Mouse (Mus musculus): ENCODE results near the gene Tmed4. TPM values are rescaled to one million over a fixed set of nuclear protein-coding genes. Genes with fewer than 3 reads are reported as not detected.
A peak's percentile ranks its signal among the peaks of the same experiment; 100 is the strongest.
"Not testable (repeated sequence)": the region's sequence is repeated elsewhere in the genome, so short reads cannot be mapped to it uniquely, and the experiment has no call there.

Tmed4 gene
- polyA plus RNA-seq, 1 experiment from 2014 or later, result 154 TPM

DNA sequence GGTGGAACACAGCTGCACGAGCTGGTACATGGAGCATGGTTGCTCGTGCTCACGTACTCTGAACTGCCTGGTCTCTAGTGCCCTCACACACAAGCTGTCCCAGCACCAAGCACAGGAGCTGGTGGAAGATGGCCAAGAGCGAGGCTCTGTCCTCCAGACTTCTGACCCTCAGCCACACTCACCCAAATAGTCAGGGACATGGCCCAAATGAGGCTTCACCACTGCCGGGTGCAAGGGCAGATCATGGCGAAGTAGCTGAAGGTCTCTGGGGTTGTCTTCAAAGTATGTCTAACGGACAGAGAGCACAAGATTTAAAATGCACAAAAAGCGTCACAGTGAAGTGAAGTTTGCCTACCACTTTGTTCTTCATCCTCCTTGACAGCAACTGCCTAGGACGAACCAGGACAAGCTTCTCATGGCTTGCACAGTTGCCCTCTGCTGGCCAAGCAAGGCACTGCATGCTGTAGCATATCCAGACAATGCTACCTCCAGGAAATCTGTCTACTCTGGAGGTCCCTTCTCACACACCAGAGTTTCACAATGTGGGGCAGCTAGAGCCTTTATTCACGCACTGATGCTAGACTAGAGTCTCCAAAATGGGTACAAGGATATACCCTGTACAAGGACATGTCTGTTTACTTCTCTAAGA lies 13.1 kb downstream of the Tmed4 start:
- H3K27ac ChIP-seq (ENCODE audit: low read depth, low read length), result no peak overlapping the region
- H3K9me3 ChIP-seq (ENCODE audit: control insufficient read depth, low read length), result no peaks in the 10 kb centered on the region
- WGBS, result 83% methylated on average over 10 of the region's 10 CpGs
- no peak overlapping the region for H3K4me3 ChIP-seq (ENCODE audit: low read depth, low read length)
- no peak overlapping the region for H3K9ac ChIP-seq (ENCODE audit: low read length)
- H3K27me3 ChIP-seq (ENCODE audit: control insufficient read depth, insufficient read depth, low read length), result no peaks in the 10 kb centered on the region
- DNase-seq (ENCODE audit: low spot score) (peak; percentile 83), ATAC-seq (ENCODE audit: insufficient read depth, low FRiP score, low TSS enrichment) (no peak)
- H3K36me3 ChIP-seq (ENCODE audit: control insufficient read depth, insufficient read depth, low read length), result peaks cover 44% of the 10 kb centered on the region
- no peak overlapping the region for H3K4me2 ChIP-seq (ENCODE audit: low read depth)
- H3K4me1 ChIP-seq (ENCODE audit: control insufficient read depth, insufficient read depth, low read length), result peaks cover 4% of the 10 kb centered on the region

DNA sequence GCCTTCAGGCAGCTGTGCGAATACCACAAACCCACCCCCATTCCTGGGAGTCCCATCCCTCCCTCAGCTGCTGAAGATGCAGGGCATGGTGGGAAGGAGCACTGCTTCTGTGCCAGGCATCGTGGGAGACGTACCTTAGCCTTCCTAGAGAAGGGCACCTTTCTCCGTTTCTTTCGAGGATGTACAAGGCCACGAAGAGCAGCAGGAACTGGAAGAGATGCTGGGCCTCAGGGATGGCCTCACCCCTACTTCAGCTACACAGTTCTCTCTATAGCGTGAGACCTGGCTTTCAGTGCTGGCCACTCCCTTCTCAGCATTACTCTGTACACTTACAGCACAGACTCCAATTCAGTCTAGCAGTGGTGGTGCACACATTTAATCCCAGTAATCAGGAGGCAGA lies 15.3 kb downstream of the Tmed4 start:
- H3K36me3 ChIP-seq (ENCODE audit: control insufficient read depth, insufficient read depth, low read length), result peaks cover 35% of the 10 kb centered on the region
- no peak overlapping the region for H3K9ac ChIP-seq (ENCODE audit: low read length)
- H3K4me2 ChIP-seq (ENCODE audit: low read depth), result no peak overlapping the region
- H3K27me3 ChIP-seq (ENCODE audit: control insufficient read depth, insufficient read depth, low read length), result no peaks in the 10 kb centered on the region
- H3K4me3 ChIP-seq (ENCODE audit: low read depth, low read length), result no peak overlapping the region
- 96% methylated on average over 7 of the region's 7 CpGs for WGBS
- no peak for ATAC-seq (ENCODE audit: insufficient read depth, low FRiP score, low TSS enrichment)
- no peaks in the 10 kb centered on the region for H3K9me3 ChIP-seq (ENCODE audit: control insufficient read depth, low read length)
- DNase-seq (ENCODE audit: low spot score), result no peak
- no peak overlapping the region for H3K27ac ChIP-seq (ENCODE audit: low read depth, low read length)
- no peaks in the 10 kb centered on the region for H3K4me1 ChIP-seq (ENCODE audit: control insufficient read depth, insufficient read depth, low read length)

DNA sequence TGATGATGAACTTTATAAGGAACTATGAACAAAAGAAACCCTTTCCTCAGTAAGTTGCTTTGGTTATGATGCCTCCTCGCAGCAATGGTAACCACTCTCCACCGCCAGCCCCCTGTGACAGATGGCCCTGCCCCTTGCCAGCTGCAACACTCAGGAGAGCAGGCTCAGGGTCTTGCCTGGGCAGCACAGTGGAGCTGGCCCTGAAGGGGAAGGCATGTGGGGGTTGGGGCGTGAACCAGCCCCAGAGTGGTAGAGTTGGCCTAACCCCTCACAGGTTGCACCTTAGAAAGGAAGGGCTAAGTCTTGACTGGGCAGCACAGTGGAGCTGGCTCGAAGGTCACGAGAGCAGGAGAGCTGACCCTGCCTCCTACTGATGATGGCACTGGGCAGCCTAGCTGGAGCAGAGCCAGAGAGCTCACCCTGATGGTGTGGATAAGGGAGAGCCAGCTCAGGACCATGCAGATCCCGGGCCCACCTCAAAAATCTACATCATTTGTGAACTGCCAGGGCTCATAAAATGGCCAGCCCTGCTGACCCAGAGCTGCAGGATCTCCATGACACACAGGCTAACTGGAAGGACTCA lies 18.1 kb downstream of the Tmed4 start:
- Histone ChIP-seq H3K4me2 (ENCODE audit: low read depth) (no peak overlapping the region), H3K4me1 (ENCODE audit: control insufficient read depth, insufficient read depth, low read length) (no peaks in the 10 kb centered on the region), H3K4me3 (ENCODE audit: low read depth, low read length) (no peak overlapping the region), H3K27me3 (ENCODE audit: control insufficient read depth, insufficient read depth, low read length) (no peaks in the 10 kb centered on the region), H3K9me3 (ENCODE audit: control insufficient read depth, low read length) (no peaks in the 10 kb centered on the region), H3K9ac (ENCODE audit: low read length) (no peak overlapping the region), H3K36me3 (ENCODE audit: control insufficient read depth, insufficient read depth, low read length) (peaks cover 19% of the 10 kb centered on the region), H3K27ac (ENCODE audit: low read depth, low read length) (no peak overlapping the region)
- WGBS, result 70% methylated on average over 6 of the region's 6 CpGs
- DNase-seq (ENCODE audit: low spot score), result no peak
- ATAC-seq (ENCODE audit: insufficient read depth, low FRiP score, low TSS enrichment), result no peak

DNA sequence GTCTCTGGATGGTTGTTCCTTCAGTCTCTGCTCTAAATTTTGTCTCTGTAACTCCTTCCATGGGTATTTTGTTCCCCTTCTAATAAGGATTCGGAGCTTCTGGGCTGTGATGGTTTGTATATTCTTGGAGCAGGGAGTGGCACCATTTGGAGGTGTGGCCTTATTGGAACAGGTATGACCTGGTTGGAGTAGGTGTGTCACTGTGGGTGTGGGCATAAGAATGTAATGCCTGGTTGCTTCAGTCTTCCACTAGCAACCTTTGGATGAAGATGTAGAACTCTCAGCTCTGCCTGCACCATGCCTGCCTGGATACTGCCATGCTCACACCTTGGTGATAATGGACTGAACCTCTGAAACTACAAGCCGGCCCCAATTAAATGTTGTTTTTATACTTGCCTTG lies 20.1 kb downstream of the Tmed4 start:
- WGBS, result 83% methylated on average over 2 of the region's 2 CpGs
- H3K4me1 ChIP-seq (ENCODE audit: control insufficient read depth, insufficient read depth, low read length); H3K27me3 ChIP-seq (ENCODE audit: control insufficient read depth, insufficient read depth, low read length); H3K36me3 ChIP-seq (ENCODE audit: control insufficient read depth, insufficient read depth, low read length); H3K27ac ChIP-seq (ENCODE audit: low read depth, low read length); H3K4me2 ChIP-seq (ENCODE audit: low read depth); H3K4me3 ChIP-seq (ENCODE audit: low read depth, low read length); ATAC-seq (ENCODE audit: insufficient read depth, low FRiP score, low TSS enrichment); DNase-seq (ENCODE audit: low spot score); H3K9me3 ChIP-seq (ENCODE audit: control insufficient read depth, low read length); H3K9ac ChIP-seq (ENCODE audit: low read length): not testable (repeated sequence)

DNA sequence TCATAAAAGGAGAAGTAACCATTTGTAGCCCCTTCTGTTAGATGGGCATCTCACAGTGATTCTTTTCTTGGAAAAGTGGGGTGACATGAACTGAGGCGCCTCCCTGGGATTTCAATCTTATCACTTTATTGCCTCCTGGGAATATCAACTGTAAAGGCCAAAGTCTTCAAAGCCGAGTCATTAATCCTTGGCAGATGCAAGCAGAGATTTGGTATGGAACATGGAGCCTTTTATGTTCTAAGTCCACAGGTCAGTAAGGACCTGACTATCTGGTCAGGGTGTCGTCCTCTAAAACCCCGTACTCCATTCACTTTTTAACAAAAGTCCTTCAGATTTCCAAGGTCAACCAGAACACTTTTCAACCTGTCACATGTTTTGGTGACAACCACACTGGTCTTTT lies 21.8 kb downstream of the Tmed4 start:
- no peak overlapping the region for H3K9ac ChIP-seq (ENCODE audit: low read length)
- no peaks in the 10 kb centered on the region for H3K27me3 ChIP-seq (ENCODE audit: control insufficient read depth, insufficient read depth, low read length)
- no peaks in the 10 kb centered on the region for H3K4me1 ChIP-seq (ENCODE audit: control insufficient read depth, insufficient read depth, low read length)
- H3K27ac ChIP-seq (ENCODE audit: low read depth, low read length), result no peak overlapping the region
- H3K4me2 ChIP-seq (ENCODE audit: low read depth), result no peak overlapping the region
- 95% methylated on average over 4 of the region's 4 CpGs for WGBS
- ATAC-seq (ENCODE audit: insufficient read depth, low FRiP score, low TSS enrichment) (no peak), DNase-seq (ENCODE audit: low spot score) (no peak)
- H3K4me3 ChIP-seq (ENCODE audit: low read depth, low read length), result no peak overlapping the region
- H3K36me3 ChIP-seq (ENCODE audit: control insufficient read depth, insufficient read depth, low read length), result no peaks in the 10 kb centered on the region
- no peaks in the 10 kb centered on the region for H3K9me3 ChIP-seq (ENCODE audit: control insufficient read depth, low read length)

DNA sequence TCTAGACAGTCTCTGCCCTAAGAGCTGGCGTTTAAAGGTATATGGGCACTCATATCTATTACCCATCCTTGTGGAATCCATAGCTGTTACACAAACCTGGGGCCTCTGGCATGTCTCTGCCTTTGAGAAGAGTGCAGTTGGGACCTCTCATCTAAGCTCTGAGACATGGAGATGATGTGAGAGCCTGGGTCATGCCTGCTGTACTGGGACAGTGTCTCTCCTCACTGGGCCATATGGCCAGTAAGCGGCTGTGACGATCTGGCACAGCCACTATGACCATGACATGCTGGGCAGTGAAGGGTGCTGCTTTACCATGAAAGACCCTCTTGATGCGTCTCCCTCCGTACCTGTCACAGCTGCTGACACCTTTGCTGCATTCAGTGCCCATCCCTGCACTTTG lies 22.4 kb downstream of the Tmed4 start:
- Histone ChIP-seq H3K36me3 (ENCODE audit: control insufficient read depth, insufficient read depth, low read length) (no peaks in the 10 kb centered on the region), H3K9me3 (ENCODE audit: control insufficient read depth, low read length) (no peaks in the 10 kb centered on the region), H3K27me3 (ENCODE audit: control insufficient read depth, insufficient read depth, low read length) (no peaks in the 10 kb centered on the region), H3K4me3 (ENCODE audit: low read depth, low read length) (no peak overlapping the region), H3K9ac (ENCODE audit: low read length) (no peak overlapping the region), H3K27ac (ENCODE audit: low read depth, low read length) (no peak overlapping the region), H3K4me1 (ENCODE audit: control insufficient read depth, insufficient read depth, low read length) (no peaks in the 10 kb centered on the region), H3K4me2 (ENCODE audit: low read depth) (no peak overlapping the region)
- 88% methylated on average over 5 of the region's 5 CpGs for WGBS
- no peak for DNase-seq (ENCODE audit: low spot score)
- no peak for ATAC-seq (ENCODE audit: insufficient read depth, low FRiP score, low TSS enrichment)

DNA sequence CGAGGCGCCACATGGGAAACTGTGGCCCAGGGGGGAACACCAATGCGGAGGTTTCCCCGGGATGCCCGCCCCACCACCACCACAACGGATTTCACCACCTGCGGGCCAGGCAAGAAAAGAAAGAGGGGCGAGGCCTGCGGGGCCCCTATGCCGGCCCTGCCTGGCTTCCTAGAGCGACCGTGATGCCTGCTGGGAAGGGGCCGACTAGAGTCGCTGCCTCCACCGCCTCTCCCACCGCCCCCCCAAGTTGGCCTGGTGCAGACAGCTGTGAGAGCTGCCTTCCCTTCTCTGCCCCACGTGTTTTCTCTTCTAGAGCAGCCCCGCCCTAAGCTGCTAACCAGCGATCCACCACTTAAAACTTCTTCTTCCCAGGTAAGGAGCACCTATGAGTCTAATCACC lies 30.0 kb downstream of the Tmed4 start:
- ATAC-seq (ENCODE audit: insufficient read depth, low FRiP score, low TSS enrichment) (no peak), DNase-seq (ENCODE audit: low spot score) (no peak)
- 60% methylated on average over 18 of the region's 19 CpGs for WGBS
- no peak overlapping the region for H3K9ac ChIP-seq (ENCODE audit: low read length)
- H3K27ac ChIP-seq (ENCODE audit: low read depth, low read length), result no peak overlapping the region
- H3K4me3 ChIP-seq (ENCODE audit: low read depth, low read length), result no peak overlapping the region
- H3K9me3 ChIP-seq (ENCODE audit: control insufficient read depth, low read length), result no peaks in the 10 kb centered on the region
- H3K27me3 ChIP-seq (ENCODE audit: control insufficient read depth, insufficient read depth, low read length), result no peaks in the 10 kb centered on the region
- no peaks in the 10 kb centered on the region for H3K4me1 ChIP-seq (ENCODE audit: control insufficient read depth, insufficient read depth, low read length)
- H3K36me3 ChIP-seq (ENCODE audit: control insufficient read depth, insufficient read depth, low read length), result no peaks in the 10 kb centered on the region
- H3K4me2 ChIP-seq (ENCODE audit: low read depth), result no peak overlapping the region

DNA sequence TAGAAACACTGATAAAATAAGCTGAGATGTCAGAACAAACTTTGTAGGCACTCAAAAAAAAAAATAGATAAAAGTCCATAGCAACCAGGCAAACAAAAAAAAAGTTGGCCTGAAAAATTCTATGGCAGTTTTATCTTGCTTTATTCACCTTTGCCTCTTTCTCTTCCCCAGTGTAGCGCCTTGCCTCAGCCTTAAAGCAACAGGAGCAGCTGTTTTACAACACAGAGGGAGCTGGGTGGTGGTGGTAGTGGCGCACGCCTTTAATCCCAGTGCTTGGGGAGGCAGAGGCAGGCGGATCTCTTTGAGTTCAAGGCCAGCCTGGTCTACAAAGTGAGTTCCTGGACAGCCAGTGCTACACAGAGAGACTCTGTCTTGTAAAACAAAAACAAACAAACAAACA lies 41.6 kb downstream of the Tmed4 start:
- H3K27ac ChIP-seq (ENCODE audit: low read depth, low read length), result no peak overlapping the region
- DNase-seq (ENCODE audit: low spot score) (no peak), ATAC-seq (ENCODE audit: insufficient read depth, low FRiP score, low TSS enrichment) (no peak)
- no peak overlapping the region for H3K4me3 ChIP-seq (ENCODE audit: low read depth, low read length)
- no peaks in the 10 kb centered on the region for H3K36me3 ChIP-seq (ENCODE audit: control insufficient read depth, insufficient read depth, low read length)
- no peaks in the 10 kb centered on the region for H3K9me3 ChIP-seq (ENCODE audit: control insufficient read depth, low read length)
- WGBS, result 84% methylated on average over 4 of the region's 4 CpGs
- H3K27me3 ChIP-seq (ENCODE audit: control insufficient read depth, insufficient read depth, low read length), result no peaks in the 10 kb centered on the region
- no peak overlapping the region for H3K4me2 ChIP-seq (ENCODE audit: low read depth)
- no peaks in the 10 kb centered on the region for H3K4me1 ChIP-seq (ENCODE audit: control insufficient read depth, insufficient read depth, low read length)
- no peak overlapping the region for H3K9ac ChIP-seq (ENCODE audit: low read length)

DNA sequence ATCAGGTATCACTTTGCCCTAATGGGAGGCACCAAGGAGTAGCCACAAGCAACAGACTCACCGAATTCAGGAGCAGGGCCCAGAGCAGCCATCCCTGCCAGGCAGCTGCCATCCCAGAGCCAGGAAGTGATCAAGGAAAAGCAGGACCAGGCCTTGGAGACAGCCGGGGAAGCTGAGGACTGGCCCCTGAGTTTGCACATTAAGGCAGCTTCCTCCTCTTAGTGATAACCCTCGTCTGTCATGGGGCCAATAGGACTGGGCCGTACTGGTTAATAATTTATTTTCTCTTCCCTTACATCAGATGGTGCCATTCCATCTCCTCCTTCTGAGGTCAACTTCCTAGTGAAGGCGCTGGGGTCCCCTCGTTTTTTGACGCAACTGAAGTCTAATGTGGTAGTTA lies 44.7 kb downstream of the Tmed4 start, which contains the start of gene Npc1l1:
Npc1l1 (minus strand) TSS at position 132 of the 400 bp plus-strand sequence.
- Histone ChIP-seq H3K9ac (ENCODE audit: low read length) (no peak within 1 kb of the TSS), H3K27me3 (ENCODE audit: control insufficient read depth, insufficient read depth, low read length) (no peaks in the 10 kb centered on the region), H3K4me2 (ENCODE audit: low read depth) (no peak within 1 kb of the TSS), H3K4me3 (ENCODE audit: low read depth, low read length) (no peak within 1 kb of the TSS), H3K4me1 (ENCODE audit: control insufficient read depth, insufficient read depth, low read length) (no peaks in the 10 kb centered on the region), H3K9me3 (ENCODE audit: control insufficient read depth, low read length) (no peaks in the 10 kb centered on the region), H3K36me3 (ENCODE audit: control insufficient read depth, insufficient read depth, low read length) (no peaks in the 10 kb centered on the region), H3K27ac (ENCODE audit: low read depth, low read length) (no peak within 1 kb of the TSS)
- 81% methylated on average over 7 of the region's 7 CpGs for WGBS
- DNase-seq (ENCODE audit: low spot score) (no peak), ATAC-seq (ENCODE audit: insufficient read depth, low FRiP score, low TSS enrichment) (no peak)

All from neural tube, embryonic 11.5 days (tissue).